Mouse (Mus musculus) adrenal gland (tissue): ENCODE data around the gene Ntrk3.

Experiments
- intact Hi-C: fragments of 180-260 bp; cut with DNase I; formaldehyde crosslinking; loops from one replicate; pipeline ENCODE4 v1.15.1; 2025

Gene Ntrk3

GRCm38 (mm10) chr7:78722051-78722450 lies 15.8 kb downstream of the Ntrk3 start:
- intact Hi-C loops = no loop called here

GRCm38 (mm10) chr7:78720989-78721816 lies 16.6 kb downstream of the Ntrk3 start:
- intact Hi-C loops = no loop called here

GRCm38 (mm10) chr7:78719795-78720460 lies 17.9 kb downstream of the Ntrk3 start:
- intact Hi-C loops = no loop called here

GRCm38 (mm10) chr7:78719117-78719516 lies 18.7 kb downstream of the Ntrk3 start:
- intact Hi-C loops = no loop called here

- intact Hi-C loops = no loop called here
Measured at GRCm38 (mm10) chr7:78718191-78718609, 19.6 kb downstream of the Ntrk3 start.

- intact Hi-C loops = no loop called here
Measured at GRCm38 (mm10) chr7:78707708-78708107, 30.1 kb downstream of the Ntrk3 start.

- intact Hi-C loops = no loop called here
Measured at GRCm38 (mm10) chr7:78707122-78707521, 30.7 kb downstream of the Ntrk3 start.

- intact Hi-C loops = no loop called here
Measured at GRCm38 (mm10) chr7:78702676-78703075, 35.1 kb downstream of the Ntrk3 start.

GRCm38 (mm10) chr7:78695200-78695599 lies 42.6 kb downstream of the Ntrk3 start:
- intact Hi-C loops = no loop called here

- intact Hi-C loops = no loop called here
Measured at GRCm38 (mm10) chr7:78693148-78693547, 44.7 kb downstream of the Ntrk3 start.

- intact Hi-C loops = no loop called here
Measured at GRCm38 (mm10) chr7:78690956-78691355, 46.9 kb downstream of the Ntrk3 start.

GRCm38 (mm10) chr7:78684943-78685342 lies 52.9 kb downstream of the Ntrk3 start:
- intact Hi-C loops = no loop called here

GRCm38 (mm10) chr7:78680871-78681270 lies 56.9 kb downstream of the Ntrk3 start:
- intact Hi-C loops = no loop called here

- intact Hi-C loops = no loop called here
Measured at GRCm38 (mm10) chr7:78669407-78669806, 68.4 kb downstream of the Ntrk3 start.

- intact Hi-C loops = no loop called here
Measured at GRCm38 (mm10) chr7:78668916-78669315, 68.9 kb downstream of the Ntrk3 start.

- intact Hi-C loops = no loop called here
Measured at GRCm38 (mm10) chr7:78668003-78668635, 69.7 kb downstream of the Ntrk3 start.

- intact Hi-C loops = no loop called here
Measured at GRCm38 (mm10) chr7:78660832-78661231, 77.0 kb downstream of the Ntrk3 start.

- intact Hi-C loops = loop anchor here (10.0 kb wide), 1 partner anchor 105 kb away; no protein-coding TSS in a partner anchor
Measured at GRCm38 (mm10) chr7:78659846-78660245, 78.0 kb downstream of the Ntrk3 start.

GRCm38 (mm10) chr7:78658026-78658425 lies 79.8 kb downstream of the Ntrk3 start:
- intact Hi-C loops = loop anchor here (10.0 kb wide), 1 partner anchor 107 kb away; no protein-coding TSS in a partner anchor

- intact Hi-C loops = loop anchor here (10.0 kb wide), 1 partner anchor 109 kb away; no protein-coding TSS in a partner anchor
Measured at GRCm38 (mm10) chr7:78656181-78656580, 81.6 kb downstream of the Ntrk3 start.

GRCm38 (mm10) chr7:78653686-78654085 lies 84.1 kb downstream of the Ntrk3 start:
- intact Hi-C loops = loop anchor here (10.0 kb wide), 1 partner anchor 111 kb away; no protein-coding TSS in a partner anchor

- intact Hi-C loops = loop anchor here (10.0 kb wide), 1 partner anchor 113 kb away; no protein-coding TSS in a partner anchor
Measured at GRCm38 (mm10) chr7:78652296-78652695, 85.5 kb downstream of the Ntrk3 start.
